Mouse (Mus musculus) right cerebral cortex, postnatal 14 days (tissue): ENCODE measurements around the gene Cenpm.

ENCODE experiments used
- DNase-seq: peaks from one replicate; pipeline ENCODE4 v3.0.0; 2022

Gene Cenpm

DNA sequence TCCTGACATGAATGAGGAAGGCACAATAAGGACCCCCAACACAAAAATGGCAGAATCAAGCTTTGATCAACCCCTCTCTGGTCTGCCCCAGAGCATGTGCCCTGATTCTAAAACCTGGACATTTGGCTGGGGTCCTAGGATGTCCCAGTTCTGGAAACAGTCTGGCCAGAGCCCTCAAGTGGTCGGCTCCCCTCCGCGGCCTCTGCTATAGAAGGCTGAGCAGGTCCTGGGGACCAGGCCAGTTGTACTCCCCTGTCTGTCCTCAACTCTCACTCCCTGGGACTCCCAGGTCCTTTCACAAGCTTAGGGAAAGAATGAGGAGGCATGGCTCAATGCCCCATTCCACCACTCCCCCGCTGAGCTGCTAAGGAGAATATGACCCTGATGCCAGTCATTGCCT lies 31.3 kb downstream of the Cenpm start:
- DNase-seq, result no peak

DNA sequence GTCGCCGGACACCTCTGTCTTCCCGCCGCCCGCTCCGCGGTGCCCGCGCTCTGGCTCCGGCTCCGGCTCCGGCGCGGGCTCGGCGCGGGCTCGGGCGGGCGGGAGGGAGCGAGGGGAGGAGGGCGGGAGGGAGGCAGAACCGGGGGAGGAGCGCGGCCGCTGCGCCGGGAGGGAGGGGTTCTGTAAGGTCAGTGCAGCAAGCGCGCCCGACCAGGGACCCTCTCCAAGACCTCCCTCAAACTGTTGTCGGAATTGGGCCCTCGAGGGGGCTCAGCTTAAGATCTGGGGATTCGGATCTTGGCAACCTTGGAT lies 31.8 kb downstream of the Cenpm start, which contains the start of gene Shisa8:
Gene Shisa8 (minus strand): TSS at position 64 of the 312 bp plus-strand sequence.
- no peak for DNase-seq

DNA sequence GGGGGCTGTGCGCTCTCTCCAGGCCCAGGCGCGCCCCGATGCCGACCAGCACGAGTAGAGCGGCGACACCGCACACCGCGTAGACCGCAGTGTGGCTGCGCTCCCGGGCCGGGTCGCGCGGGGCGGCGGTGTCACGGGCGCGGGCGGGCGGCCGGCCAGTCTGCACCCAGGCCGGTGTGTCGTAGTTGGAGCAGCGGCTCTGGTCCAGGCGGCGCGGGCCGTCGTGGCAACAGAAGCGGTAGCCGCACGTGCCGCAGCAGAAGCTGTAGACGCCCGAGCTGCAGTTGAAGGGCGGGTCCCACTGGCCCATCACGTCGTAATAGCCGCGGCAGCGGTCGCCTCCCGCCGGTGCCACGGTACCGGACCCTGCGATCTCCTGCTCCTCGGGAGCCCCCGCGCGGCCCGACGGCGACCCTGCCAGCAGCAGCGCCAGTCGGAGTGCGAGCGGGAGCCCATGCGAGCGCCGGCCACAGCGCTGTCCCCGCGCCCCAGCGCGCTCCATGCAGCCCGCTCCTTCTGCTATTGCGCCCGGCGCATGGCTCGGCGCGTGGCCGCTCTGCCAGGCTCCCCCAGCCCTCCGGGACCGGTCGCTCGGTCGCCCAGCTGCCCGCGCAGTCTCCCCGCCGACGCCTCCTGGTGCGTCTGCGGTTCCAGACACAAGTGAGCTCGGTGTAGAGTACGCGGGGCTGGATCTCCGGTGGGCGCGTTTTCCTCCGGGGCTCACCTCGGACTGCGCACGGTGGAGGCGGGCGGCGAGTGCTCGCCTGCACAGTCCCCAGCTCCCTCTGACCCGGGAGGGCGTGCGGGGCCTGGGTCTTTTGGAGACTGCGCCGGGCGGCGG lies 32.4 kb downstream of the Cenpm start:
- peak; percentile 33 for DNase-seq

DNA sequence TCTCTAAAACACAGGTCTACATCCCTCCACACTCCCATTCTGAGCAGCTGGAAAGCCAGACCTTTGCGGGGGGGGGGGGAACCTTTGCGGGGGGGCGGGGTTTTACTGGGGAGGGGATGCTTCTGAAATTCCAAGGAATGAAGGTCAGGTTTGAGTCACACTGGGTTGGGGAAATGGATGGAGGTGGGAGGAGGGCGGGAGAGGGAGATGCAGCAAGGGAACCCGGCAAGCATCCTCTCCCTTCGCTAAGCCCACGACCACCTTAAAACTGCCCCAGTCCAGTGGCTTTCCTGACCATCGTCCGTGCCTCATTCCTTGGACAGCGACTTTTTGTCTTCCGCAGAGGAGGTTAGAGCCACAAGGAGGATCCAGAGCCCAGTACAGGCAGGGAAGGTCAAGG lies 33.3 kb downstream of the Cenpm start:
- no peak for DNase-seq

DNA sequence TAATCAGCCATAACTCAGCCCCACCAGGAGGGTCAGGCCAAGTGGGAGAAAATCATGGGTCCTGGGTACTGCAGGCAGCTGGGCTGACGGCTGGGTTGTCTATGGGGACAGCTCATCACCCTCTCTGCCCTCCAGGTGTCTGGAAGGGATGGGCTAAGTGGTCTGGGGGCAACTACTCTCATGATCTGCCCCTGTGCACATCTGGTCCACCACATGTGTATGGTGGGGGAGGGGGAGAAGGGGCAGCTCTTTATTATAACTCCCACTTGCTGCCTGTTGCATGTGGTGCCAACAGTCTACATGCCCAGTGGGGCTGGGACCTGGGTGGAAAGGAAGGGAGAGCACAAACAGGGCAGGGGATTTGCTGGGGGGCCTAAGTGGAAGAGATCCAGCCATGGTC lies 33.7 kb downstream of the Cenpm start:
- DNase-seq, result no peak

DNA sequence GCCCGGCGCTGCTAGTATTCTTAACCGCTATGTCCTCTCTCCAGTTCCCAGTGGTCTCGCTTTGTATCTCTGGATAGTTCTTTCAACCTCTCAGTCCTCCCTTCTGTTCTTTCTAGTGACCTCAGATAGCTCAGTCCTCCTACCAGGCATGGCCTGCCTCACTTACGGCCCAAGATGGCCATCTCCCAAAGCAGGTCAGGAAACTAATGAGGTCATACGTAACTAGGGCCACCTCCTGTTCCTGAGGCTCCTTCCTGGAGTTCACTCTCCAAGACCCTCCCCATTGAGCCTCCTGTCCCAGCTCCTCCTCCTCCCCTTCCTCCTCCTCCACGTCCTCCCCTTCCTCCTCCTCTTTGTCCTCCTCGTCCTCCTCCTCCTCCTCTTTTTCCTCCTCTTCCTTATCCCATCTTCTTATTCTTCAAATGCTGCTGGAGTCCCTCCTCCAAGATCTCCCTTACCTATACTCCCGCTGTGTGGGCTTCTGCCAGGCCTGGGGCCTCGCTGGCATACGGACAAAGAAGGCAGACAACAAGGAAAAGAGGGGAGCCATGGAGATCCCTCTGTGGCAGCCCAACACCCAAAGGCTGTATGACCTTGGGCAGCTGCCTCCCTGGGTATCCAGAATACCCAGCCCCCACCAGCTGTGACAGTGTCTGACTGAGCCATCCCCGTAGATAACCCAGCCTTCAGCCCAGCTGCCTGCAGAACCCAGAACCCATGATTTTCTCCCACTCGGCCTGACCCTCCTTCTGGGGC lies 35.1 kb downstream of the Cenpm start:
- no peak for DNase-seq

DNA sequence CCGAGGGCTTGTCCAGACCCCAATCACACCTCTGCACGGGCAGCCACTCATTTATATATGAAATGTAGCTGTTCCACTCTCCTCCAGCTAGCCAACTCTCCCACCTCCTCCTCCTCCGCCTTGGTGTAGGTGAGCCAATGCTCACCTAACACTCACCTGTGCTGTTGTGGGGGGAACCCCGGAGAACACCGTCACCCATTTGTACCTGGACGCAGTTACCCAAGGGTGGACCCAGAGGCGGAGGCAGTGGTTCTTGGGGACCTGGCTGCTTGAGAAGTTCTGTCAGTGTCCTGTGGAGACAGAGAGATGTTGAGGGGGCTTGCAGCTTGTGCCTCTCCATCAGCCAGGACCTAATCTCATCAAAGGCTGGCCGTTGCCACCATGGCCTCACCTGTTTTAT lies 36.2 kb downstream of the Cenpm start:
- no peak for DNase-seq

DNA sequence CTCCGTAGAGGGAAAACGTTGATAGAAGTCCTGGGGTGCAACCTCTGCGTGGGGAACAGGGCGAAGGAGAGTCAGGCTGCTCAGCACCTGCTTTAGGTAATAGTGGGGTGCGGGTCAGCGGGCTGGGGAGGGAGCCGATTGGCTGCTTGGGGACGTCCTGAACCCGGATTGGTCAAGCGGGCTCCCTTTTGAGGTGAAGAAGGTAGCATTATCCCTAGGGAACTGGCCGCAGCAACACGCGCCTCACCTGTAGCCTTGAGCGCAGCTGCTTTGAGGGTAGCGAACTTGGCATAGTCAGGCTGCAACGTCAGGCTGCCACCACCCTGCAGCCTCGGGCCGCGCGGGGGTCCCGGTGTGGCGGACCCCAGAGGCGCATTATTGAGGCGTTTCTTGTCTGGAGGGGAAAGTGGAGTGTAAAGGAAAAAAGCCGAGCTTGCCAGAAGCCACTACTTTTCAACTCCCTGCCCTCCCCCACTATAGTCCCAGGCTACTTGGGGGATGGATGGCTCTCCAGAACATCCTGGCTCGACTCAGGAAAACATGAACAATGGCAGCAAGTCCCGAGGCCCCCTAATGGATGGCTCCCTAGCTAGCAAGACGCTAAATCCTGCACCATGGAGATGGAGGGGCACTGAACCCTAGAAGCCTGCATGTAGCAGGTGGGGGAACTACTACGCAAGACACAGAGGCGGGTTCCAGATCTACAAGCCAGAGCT lies 36.9 kb downstream of the Cenpm start:
- DNase-seq, result no peak

DNA sequence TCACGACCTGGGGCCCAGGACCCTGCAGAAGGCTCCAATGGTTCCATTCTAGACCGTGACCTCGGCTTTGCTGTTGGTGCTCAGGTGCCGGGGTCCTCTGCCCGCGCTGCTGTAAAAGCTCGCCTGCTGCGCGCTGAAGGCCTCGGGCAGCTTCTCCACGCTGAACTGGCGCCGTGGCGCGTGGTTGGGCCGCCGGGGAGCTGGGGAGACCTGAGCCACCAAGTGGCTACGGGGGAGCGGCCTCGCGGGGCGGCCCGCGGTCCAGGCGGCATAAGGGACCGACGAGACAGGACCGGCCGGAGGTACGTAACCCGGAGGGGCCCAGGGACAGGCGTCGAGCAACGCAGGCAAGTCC lies 37.5 kb downstream of the Cenpm start:
- DNase-seq, result no peak

DNA sequence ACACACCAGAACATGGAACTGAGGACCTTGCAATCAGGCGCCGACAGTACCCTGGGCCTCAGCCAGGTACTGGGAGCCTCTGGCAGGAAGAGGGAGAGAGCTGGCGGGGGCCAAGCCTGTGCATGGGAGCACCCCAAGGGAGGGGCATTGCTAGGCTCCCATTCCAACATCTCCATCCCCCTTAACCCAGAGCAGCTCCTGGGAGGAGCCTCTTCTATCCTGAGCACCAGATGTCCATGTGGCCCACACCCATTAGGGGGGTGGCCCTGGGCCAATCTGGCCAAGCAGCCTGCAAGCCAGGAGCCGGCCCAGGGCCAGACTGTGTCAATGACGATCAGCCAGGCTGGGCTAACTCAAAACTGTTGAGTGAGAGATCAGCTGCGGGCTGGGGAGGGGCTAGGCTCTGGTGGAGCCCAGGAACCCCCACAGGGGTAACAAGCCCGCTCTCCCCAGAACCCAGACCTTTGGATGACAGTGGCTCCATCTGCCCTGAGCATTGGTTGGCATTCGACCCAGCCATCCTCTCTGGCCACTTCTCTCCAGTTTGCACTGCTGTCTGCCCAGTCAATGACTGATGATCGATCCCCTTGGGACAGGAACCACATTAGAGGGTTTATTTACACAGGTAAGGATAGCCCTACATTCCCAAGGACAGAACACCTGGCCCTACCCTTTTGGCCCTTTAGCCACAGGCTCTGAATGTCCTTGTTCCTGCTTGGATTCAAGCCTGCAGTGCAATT lies 38.0 kb downstream of the Cenpm start:
- DNase-seq, result peak; percentile 56

DNA sequence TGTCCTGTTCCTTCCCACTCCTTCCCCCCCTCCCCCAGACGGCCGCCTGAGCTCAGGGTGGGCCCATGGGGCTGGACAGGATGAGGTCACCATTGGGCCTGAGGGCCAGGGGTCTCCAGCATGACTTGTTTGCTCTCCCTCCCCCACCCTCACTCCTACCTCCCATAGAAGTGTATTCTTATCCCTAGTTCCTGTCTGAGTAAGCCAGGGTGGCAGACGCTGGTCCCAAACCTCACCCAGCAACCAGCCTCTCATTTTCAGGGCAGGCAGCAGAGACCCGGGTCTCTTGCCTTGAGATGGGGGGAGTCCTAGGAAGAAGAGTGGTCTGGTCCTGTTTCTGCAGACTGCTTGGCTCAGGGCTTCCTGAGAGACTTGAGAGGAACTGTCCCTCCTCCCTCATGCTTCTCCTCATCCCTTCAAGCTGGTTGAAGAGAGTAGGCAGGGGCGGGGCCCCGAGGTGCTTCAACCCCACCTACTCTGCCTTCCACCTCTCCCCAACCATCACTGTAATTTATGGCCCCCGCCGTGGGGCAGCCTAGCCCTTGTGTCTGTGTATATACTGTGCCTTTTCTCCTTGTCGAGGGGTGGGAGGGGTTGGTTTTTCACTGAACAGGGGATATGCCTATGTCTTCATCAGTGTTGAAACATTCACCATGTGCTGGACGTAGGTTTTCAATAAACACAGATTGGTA lies 39.7 kb downstream of the Cenpm start:
- no peak for DNase-seq

DNA sequence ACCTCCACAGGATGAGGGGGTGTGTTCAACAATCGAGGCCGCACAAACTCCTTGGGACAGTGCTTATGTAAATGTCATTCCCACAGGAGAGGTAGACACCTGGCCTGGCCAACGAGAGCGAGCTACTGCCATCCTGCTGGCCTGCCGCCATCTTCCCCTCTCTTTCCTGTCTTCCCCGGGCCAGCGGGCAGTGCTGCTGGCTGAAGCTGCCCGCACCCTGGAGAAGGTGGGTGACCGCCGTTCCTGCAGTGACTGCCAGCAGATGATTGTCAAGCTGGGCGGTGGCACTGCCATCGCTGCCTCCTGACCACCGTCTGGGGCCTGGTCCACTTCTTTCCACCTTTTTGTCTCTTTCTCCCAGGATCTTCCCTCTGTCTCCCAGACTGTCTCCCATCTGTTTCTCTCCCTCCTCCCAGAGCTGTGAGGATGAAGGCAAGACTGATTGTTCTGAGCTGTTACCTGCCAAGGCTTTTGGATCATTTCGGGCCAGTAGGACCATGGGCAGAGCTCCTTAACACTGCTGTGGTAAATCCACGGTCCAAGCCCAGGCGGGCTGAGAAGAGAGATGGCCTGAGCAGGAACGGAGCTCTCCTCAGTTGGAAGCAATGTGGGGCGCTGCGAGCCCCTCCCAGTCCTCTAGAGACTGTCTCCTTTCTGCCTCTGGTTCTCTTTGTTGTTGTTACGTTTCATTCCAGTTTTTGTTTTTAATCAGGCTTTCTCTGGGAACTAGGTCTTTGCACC lies 40.8 kb downstream of the Cenpm start:
- DNase-seq, result no peak

DNA sequence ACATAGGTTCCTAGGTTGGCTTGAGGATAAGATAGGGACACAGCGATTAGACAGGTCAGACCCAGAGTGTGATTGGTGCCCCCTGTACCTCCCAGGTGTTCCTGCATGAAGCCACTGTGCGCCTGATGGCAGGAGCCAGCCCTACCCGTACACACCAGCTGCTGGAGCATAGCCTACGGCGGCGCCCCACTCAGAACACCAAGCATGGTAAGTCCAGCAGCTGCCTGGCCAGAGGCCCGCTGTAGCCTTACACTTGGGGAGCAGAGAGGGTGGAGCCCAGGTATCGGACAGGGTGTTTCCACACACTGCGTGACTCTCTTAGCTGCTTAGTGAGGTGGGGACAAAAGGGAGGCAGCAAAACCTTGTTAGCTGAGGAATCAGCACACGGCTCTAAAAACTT lies 41.5 kb downstream of the Cenpm start:
- DNase-seq, result no peak

DNA sequence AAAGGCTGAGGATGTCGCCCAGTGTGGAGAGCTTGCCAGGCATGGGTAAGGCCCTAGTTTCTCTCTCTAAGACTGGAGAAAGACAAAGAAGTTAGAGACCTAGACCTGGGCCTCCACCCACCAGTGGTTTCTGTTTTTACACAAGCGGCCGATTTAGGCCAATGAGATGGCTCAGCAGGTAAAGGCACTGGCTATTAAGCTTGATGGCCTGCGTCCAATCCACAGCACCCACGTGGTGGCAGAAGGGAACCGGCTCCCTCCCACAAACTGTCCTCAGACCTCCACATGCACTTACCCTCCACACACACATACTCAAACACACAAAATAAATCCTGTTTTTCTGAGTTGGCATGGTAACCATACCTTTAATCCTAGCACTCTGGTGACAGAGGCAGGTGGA lies 42.5 kb downstream of the Cenpm start:
- no peak for DNase-seq

DNA sequence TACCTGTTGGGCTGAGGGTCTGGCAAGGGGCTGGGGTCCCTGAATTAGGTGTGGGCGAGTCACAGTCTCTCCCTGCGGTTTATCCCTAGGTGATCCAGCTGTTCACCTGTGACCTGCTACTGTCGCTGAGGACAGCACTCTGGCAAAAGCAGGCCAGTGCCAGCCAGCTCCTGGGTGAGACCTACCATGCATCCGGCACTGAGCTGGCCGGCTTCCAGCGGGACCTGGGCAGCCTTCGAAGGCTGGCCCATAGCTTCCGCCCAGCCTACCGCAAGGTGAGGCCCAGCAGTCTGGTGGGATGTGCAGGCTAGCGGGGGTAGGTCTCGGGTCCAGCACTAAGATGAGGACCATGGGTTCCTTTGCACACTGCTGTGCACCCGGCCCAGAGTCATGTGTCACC lies 45.0 kb downstream of the Cenpm start:
- no peak for DNase-seq

DNA sequence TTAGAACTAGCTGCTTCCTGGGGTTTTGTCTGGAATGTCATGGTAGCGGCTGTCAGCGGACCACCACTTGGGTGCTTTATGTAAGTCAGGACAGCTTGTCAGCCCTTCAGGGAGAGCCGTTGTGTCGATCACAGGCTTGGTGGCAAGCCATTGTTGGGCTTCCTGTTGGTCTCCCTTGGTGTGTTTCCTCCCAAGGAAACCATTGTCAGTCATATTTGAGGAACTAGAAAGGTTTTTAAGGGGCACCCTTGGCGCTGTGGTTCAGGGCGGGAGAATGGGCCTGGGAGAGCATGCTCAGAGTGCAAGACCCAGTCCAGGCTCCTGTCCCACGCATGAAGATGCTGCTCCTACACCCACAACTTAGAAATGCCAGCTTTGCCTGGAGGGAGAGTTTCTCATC lies 46.2 kb downstream of the Cenpm start:
- DNase-seq, result no peak

DNA sequence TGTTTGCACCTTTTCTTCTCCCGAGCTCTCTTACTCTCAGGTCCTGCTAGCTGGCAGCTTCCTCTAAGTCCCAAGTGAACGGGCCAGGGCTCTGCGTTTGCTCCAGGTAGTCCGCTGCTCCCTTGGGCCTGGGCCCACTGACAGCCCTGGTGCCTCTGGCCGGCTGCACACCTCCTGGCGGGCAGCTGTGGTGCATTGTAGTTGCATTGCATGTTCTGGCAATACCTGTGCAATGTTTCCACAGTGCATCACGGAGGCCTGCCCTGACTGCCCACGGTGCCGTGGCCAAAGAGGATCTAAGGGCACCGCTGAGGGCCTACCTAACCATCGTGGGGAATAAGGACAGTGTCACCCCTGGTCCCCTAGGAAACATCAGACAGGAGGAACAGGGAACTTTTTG lies 46.6 kb downstream of the Cenpm start:
- DNase-seq, result no peak

DNA sequence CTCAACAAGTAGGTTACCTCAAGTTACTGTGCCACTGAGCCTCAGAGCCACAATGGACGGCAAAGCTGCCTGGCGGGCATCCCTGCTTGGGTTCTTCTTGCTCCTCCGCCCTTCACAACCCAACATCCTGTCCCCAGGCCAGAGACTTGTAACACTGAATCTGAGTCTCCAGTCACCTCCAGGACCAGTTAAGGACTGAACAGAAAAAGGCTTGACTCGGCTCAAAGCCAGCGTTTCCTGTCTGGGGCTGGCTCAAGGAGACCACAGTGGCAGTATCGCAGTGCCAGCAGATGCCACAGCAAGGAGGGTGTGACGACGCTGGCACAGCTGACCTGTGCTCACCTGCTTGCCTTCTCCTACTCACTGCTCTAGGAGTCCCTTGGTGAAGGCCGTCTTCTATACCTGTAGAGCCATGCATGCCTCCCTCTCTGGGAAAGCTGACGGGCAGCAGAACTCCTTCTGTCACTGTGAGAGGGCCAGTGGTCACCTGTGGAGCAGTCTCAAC lies 47.2 kb downstream of the Cenpm start:
- no peak for DNase-seq

DNA sequence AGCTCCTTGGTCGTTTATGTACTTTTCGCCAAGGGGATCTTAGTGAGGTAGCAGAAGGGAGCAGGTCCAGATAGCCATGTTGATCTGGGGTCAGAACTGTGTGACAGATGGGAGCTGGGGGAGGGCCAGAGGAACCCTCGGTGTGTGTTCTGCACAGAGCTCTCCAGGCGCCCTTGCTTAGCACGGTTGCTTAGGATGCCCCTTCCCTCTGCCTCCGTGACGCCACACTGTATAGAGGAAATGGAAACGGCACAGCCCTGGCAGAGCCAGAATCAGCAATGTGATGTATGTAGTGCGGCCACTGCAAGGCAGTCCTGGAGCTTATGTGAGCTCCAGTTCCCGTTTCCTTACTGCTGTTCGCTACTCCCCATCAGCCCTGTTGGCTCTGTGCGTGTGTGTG lies 48.2 kb downstream of the Cenpm start:
- no peak for DNase-seq

DNA sequence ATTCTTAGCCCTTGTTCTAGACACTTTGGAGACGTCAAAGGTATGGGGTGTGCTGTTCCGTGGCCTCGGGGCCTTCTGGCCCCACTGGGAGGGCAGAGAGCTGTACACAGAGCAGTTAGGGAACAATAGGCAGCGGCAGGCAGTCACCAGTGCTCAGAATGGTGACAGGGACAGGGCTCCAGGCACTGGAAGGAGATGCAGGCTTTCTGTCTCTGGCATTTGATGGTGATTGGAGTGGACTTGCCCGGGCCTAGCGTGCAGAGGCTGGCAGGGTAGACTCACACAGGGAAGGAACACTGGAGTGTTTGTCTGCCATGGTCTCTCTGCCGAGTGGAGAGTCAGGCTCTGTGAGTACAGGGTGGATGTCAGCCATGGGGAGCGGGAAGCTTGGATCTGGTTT lies 51.9 kb downstream of the Cenpm start:
- no peak for DNase-seq

DNA sequence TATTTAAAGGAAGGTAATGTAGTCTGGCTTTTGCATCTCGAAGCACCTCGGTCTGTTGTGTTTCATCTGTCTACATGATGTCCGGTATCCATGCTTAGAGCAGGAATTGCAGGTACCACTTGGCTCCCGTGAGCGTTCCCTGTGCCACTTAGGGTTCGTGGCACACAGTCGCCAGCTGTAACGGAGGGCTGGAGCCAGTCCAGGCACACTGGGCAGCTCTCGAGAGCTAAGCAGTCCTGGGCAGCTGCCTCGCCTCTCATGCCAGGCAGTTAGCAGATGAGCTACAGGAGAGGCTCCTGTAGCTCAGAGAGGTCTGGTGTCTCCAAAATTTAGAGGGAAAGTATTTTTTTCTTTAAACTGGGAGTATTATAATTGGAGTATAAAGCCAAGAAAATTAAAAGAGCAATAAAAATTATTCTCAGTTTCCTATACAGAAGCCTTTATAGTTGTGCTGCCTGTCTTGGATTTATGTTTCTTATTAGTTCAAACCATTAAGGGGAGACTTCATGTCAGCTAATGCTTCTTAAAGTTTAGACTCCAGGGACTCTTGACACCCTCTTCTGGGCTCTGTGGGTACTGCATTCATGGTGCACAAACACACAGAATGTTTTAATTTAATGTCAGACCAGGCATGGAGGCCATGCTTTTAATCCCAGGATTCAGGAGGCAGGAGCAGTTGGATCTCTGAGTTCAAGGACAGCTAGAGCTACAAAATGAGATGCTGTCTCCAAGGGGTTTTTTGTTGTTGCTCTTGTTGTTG lies 55.9 kb downstream of the Cenpm start:
- DNase-seq, result peak; percentile 44
